Mouse (Mus musculus): ENCODE measurements at regions not wholly inside any gene's neighbourhood (a gene's known extent, or its start where the extent isn't known, plus 50 kb on each side); places are given as distances from the start of the nearest gene placed in this dataset.
A peak's percentile ranks its signal among the peaks of the same experiment; 100 is the strongest.

DNA sequence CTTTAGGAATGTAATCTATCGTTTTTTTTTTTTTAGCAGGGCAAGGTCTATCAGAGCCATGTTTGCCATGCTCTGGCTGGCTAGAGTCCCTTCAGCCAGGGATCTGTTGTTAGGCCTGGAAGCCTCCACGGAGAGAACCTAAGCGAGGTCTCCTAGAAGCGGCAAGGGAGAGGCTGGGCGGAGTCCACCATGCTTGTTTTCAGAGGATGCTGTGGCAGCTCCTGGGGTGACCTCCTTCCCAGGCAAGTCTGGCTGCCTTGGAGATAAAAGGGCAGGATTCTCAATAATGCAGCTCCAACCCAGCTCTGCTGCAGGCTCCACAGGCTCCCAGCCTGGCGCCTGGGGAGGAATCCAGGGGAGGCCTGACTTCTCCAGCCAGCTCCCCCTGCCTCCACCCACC is 86.2 kb upstream of the Csf3r start:
- DNase-seq (ENCODE audit: low spot score), result no peak

DNA sequence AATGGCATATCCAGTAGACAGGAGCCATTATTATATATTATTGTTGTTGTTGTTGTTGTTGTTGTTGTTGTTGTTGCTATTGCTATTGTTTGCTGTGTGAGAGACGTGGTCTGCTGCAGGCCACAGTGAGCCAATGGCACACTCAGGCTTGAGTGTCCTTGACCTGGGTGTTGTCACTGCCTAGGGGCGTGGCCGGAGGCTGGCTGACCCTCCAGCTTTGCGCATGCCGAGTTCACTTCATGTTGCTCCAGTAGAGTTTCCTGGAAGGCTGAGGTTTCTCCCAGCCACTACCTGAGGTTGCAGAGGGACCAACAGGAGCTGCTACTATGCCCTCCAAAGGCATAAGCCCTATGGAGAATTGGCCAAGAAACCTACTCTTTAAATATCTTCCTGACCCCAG is 83.1 kb upstream of the Csf3r start:
- DNase-seq (ENCODE audit: low spot score), result no peak

- peak; percentile 63 for DNase-seq (ENCODE audit: low spot score)
These were observed 82.4 kb upstream of the Csf3r start for GRCm38 (mm10) chr4:125941916-125942315.

DNA sequence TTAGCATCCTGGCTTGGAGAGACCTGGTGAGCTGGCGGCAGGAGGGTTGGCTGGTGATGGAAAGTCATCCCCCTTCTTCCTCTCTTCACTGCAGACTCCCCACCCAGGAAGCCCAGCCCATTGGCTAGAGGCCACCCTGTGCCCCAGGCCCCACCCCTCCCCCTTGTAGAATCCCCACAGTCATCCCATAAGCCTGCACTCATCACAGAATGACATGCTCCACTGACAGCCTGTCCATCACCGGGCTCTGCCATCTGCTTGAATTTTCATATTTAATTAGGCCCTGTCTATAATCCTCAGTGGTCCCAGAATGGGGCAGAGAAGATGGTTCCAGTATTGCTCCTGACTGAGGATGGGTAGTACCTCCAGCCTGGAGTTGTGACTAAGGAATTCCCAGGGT is 79.3 kb upstream of the Csf3r start:
- DNase-seq (ENCODE audit: low spot score), result no peak

DNA sequence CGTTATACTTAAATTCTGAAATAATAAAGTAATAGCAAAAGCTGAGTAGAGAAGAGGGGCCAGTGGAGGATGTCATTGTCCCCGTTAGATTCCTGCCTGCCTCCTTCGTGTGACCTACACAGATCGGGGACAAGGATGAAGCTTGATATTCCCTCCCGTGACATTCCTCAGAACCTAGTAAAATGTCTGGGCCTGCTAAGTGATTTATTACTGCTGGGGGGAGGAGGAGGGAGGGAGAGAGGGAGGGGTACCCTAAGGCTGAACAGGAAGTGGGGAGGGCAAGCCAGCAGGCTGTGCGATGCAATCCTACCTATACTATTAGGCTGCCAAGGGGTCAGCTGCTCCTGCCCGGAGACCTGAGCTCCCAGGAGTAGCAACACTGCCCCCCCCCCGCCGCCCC is 64.9 kb upstream of the Csf3r start:
- no peak for DNase-seq (ENCODE audit: low spot score)

- DNase-seq (ENCODE audit: low spot score), result no peak
These were observed 63.6 kb upstream of the Csf3r start for GRCm38 (mm10) chr4:125960704-125961279.

GRCm38 (mm10) chr4:125962677-125963076 is 61.7 kb upstream of the Csf3r start:
- DNase-seq (ENCODE audit: low spot score), result peak; percentile 80
